Mouse (Mus musculus) lung, embryonic 14.5 days (tissue): ENCODE results near the gene Cenpp. TPM values are rescaled to one million over a fixed set of nuclear protein-coding genes. Genes with fewer than 3 reads are reported as not detected.

ENCODE experiments used
- ATAC-seq: fragments of 200-750 bp; cut with Nextera tagmentation; 2 replicates; pipeline ENCODE4 v1.8.0; 2017; ENCODE audit warnings: mild to moderate bottlenecking, moderate TSS enrichment, moderate library complexity; ENCODE audit not compliant: insufficient read depth
- DNase-seq: peaks from one replicate; pipeline ENCODE4 v3.0.0-alpha.2; 2015
- H3K27ac ChIP-seq: fragments of 300-500 bp; sonication (generic); 2 replicates; pipeline ENCODE4 v1.5.1; 2014; ENCODE audit warnings: low read depth, mild to moderate bottlenecking, moderate library complexity
- H3K27me3 ChIP-seq: fragments of 300-500 bp; sonication (generic); 2 replicates; pipeline ENCODE4 v1.6.1; 2014; ENCODE audit warnings: low read length, control low read depth; ENCODE audit not compliant: insufficient read depth
- H3K36me3 ChIP-seq: fragments of 300-500 bp; sonication (generic); 2 replicates; pipeline ENCODE4 v1.6.1; 2014; ENCODE audit warnings: control low read depth; ENCODE audit not compliant: insufficient read depth
- H3K4me1 ChIP-seq: fragments of 300-500 bp; sonication (generic); 2 replicates; pipeline ENCODE4 v1.6.1; 2014; ENCODE audit warnings: antibody characterized with exemption, control low read depth; ENCODE audit not compliant: insufficient read depth
- H3K4me2 ChIP-seq: fragments of 300-500 bp; sonication (generic); 2 replicates; pipeline ENCODE4 v1.6.1; 2014; ENCODE audit warnings: mild to moderate bottlenecking
- H3K4me3 ChIP-seq: fragments of 300-500 bp; sonication (generic); 2 replicates; pipeline ENCODE4 v1.5.1; 2014; ENCODE audit warnings: low read depth, low read length
- H3K9ac ChIP-seq: fragments of 300-500 bp; sonication (generic); 2 replicates; pipeline ENCODE4 v1.6.1; 2014
- H3K9me3 ChIP-seq: fragments of 300-500 bp; sonication (generic); 2 replicates; pipeline ENCODE4 v1.6.1; 2016; ENCODE audit warnings: low read depth, low read length, control low read depth
- CTCF ChIP-seq: IDR thresholded peaks from 2 replicates; pipeline ENCODE4 v1.5.1; 2016; ENCODE audit warnings: antibody characterized with exemption, low read depth
- WGBS: fragments of 180-500 bp; shearing (Covaris S2); extraction: QIAGEN DNeasy Blood & Tissue Kit; methylation state at CpG from one replicate; pipeline ENCODE4 v1.1.7; 2014; 5-methylcytosine and 5-hydroxymethylcytosine counted together
- polyA plus RNA-seq: library from polyadenylated mRNA; unstranded; fragments of >200 nt; fragmentation: Nextera tagmentation; extraction: Ambion mirVana; gene quantifications from 2 replicates; pipeline ENCODE4 v1.2.1, GENCODE M21; 2014

Gene Cenpp
- 39.4 and 40.0 TPM in 2 replicates for polyA plus RNA-seq

GRCm38 (mm10) chr13:49652481-49653179 lies at the start of gene Cenpp, which contains the start of gene Nol8:
Cenpp (minus strand) TSS chr13:49652785.
Nol8 (plus strand) TSS chr13:49653078.
- peak; percentile 100 for DNase-seq

GRCm38 (mm10) chr13:49691056-49691455 lies 38.5 kb upstream of the Cenpp start:
- ATAC-seq (no peak), DNase-seq (no peak)
- Histone ChIP-seq H3K36me3 (peaks cover 59% of the 10 kb centered on the region), H3K27me3 (no peaks in the 10 kb centered on the region), H3K9me3 (no peaks in the 10 kb centered on the region), H3K4me2 (no peak overlapping the region), H3K4me3 (no peak overlapping the region), H3K27ac (no peak overlapping the region), H3K9ac (no peak overlapping the region), H3K4me1 (no peaks in the 10 kb centered on the region)
- WGBS = 92% methylated on average over 5 of the region's 5 CpGs
- TF ChIP-seq CTCF = no peak

More at GRCm38 (mm10) chr13:49652481-49653179, at the start of gene Cenpp, which contains the start of gene Nol8:
- TF ChIP-seq CTCF = 0 out of 2 replicates have a peak, but pooled peaks have one; percentile 18
- Histone ChIP-seq H3K4me1 (no peaks in the 10 kb centered on the region), H3K36me3 (peaks cover 20% of the 10 kb centered on the region; the same call in 1 of the 2 replicates), H3K27me3 (no peaks in the 10 kb centered on the region), H3K9ac (peak within 1 kb of the TSS; percentile 60), H3K4me3 (peak within 1 kb of the TSS; percentile 66), H3K9me3 (no peaks in the 10 kb centered on the region), H3K27ac (peak within 1 kb of the TSS; percentile 32; the same call in 1 of the 2 replicates), H3K4me2 (peak within 1 kb of the TSS; percentile 74)
- peak; percentile 99 for ATAC-seq
- WGBS = under 1% methylated on average over 67 of the region's 68 CpGs

DNA sequence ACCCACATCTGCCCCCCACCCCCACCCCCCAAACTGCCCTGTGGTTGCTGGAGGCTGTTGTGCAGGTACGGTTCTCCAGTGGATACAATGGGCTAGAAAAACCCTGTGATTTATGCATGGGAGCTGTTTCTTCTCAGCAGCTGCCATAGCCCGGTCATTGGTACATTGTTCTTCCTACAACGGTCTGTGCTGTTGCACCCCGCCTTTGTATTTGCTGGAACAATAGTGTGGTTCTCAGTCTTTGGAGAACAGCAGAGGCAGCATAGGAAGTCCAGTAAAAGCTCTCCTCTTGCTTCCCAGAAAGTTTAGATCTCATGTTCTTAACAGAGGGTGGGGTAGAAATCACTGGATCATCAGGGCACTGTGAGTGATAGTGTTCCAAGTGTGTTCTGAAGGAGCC lies 31.7 kb upstream of the Cenpp start:
- Histone ChIP-seq H3K36me3 (peaks cover 18% of the 10 kb centered on the region), H3K9me3 (no peaks in the 10 kb centered on the region), H3K4me1 (0 out of 2 replicates have a peak, but pooled peaks cover 3% of the 10 kb centered on the region), H3K4me2 (no peak overlapping the region), H3K27me3 (no peaks in the 10 kb centered on the region), H3K4me3 (no peak overlapping the region), H3K27ac (no peak overlapping the region), H3K9ac (no peak overlapping the region)
- DNase-seq (no peak), ATAC-seq (no peak)
- no peak for TF ChIP-seq CTCF
- WGBS = 84% methylated on average over 4 of the region's 4 CpGs

DNA sequence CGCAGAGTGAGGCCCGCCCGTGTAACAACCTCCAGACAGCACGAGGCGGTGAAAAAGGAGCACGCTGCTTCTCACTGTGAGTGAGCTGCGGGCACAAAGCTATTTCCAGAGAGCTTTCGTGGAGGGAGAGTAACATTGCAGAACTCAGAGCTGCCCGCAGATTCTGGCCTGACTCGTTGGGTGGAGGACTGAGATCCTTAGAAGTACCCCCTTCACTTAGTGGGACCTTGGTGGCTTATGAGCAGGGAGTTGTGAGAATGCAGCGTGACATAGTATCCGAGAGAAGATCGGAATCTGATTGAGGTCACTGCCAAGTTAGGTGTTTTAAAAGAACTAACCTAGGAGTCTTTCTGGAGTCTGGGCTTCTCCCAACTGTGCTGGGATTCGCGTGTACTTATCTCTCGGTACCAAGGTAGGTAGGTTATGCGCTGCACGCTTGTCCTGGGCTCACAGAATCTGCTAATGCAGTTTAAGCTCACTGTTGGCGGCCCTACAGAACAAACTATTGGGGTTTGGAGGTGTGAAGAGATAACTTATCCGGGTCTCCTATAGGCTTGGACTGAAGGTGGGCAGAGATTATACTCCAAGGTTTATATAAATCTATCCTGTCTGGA lies 29.8 kb upstream of the Cenpp start:
- 0 out of 2 replicates have a peak, but pooled peaks cover 3% of the 10 kb centered on the region for H3K4me1 ChIP-seq
- peak; percentile 19 for ATAC-seq
- under 1% methylated on average over 20 of the region's 20 CpGs for WGBS
- TF ChIP-seq CTCF = no peak
- peak overlapping the region; percentile 86 for H3K4me3 ChIP-seq
- H3K9me3 ChIP-seq = no peaks in the 10 kb centered on the region
- peak; percentile 25 for DNase-seq
- peak overlapping the region; percentile 90 for H3K4me2 ChIP-seq
- H3K36me3 ChIP-seq = peaks cover 17% of the 10 kb centered on the region
- peak overlapping the region; percentile 76; the same call in 1 of the 2 replicates for H3K27ac ChIP-seq
- peak overlapping the region; percentile 86 for H3K9ac ChIP-seq
- H3K27me3 ChIP-seq = no peaks in the 10 kb centered on the region

GRCm38 (mm10) chr13:49681351-49682232 lies 29.0 kb upstream of the Cenpp start, which contains the start of gene Iars:
Iars (plus strand) TSS chr13:49682100.
- Histone ChIP-seq H3K4me2 (peak within 1 kb of the TSS; percentile 90), H3K9ac (peak within 1 kb of the TSS; percentile 86), H3K36me3 (peaks cover 20% of the 10 kb centered on the region), H3K4me1 (0 out of 2 replicates have a peak, but pooled peaks cover 3% of the 10 kb centered on the region), H3K9me3 (no peaks in the 10 kb centered on the region), H3K27ac (peak within 1 kb of the TSS; percentile 76; the same call in 1 of the 2 replicates), H3K27me3 (no peaks in the 10 kb centered on the region), H3K4me3 (peak within 1 kb of the TSS; percentile 86)
- ATAC-seq (peak; percentile 100), DNase-seq (peak; percentile 99)
- 5% methylated on average over 26 of the region's 26 CpGs for WGBS
- TF ChIP-seq CTCF = no peak

DNA sequence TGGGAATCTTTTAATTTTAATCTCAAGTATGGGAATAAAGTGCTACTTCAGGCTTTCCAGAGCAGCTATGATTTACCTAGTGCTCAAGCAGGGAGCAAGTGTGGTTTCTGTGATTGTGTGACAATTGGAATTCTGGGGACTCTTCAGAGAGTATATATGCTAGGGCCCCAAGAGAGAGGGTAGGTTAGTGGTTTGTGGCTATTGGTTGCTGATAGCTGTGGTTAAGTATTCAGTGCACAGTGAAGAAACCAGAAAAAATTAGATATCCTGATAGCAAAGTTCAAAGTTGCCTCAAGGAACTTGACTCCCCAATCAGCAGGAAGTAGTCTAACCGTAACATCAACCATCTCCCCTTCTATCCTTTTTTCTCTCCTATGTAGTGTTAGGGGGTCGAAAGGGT lies 25.2 kb upstream of the Cenpp start:
- DNase-seq (no peak), ATAC-seq (no peak)
- Histone ChIP-seq H3K9ac (no peak overlapping the region), H3K36me3 (peaks cover 39% of the 10 kb centered on the region), H3K9me3 (no peaks in the 10 kb centered on the region), H3K27ac (no peak overlapping the region), H3K4me2 (no peak overlapping the region), H3K4me1 (0 out of 2 replicates have a peak, but pooled peaks cover under 1% of the 10 kb centered on the region), H3K4me3 (no peak overlapping the region), H3K27me3 (no peaks in the 10 kb centered on the region)
- TF ChIP-seq CTCF = no peak
- 90% methylated on average over 2 of the region's 2 CpGs for WGBS
